Mouse (Mus musculus): ENCODE results near the gene Aldh8a1. TPM values are rescaled to one million over a fixed set of nuclear protein-coding genes. Genes with fewer than 3 reads are reported as not detected.

Gene Aldh8a1
- polyA plus RNA-seq, 1 experiment from 2014 or later, result not detected

DNA sequence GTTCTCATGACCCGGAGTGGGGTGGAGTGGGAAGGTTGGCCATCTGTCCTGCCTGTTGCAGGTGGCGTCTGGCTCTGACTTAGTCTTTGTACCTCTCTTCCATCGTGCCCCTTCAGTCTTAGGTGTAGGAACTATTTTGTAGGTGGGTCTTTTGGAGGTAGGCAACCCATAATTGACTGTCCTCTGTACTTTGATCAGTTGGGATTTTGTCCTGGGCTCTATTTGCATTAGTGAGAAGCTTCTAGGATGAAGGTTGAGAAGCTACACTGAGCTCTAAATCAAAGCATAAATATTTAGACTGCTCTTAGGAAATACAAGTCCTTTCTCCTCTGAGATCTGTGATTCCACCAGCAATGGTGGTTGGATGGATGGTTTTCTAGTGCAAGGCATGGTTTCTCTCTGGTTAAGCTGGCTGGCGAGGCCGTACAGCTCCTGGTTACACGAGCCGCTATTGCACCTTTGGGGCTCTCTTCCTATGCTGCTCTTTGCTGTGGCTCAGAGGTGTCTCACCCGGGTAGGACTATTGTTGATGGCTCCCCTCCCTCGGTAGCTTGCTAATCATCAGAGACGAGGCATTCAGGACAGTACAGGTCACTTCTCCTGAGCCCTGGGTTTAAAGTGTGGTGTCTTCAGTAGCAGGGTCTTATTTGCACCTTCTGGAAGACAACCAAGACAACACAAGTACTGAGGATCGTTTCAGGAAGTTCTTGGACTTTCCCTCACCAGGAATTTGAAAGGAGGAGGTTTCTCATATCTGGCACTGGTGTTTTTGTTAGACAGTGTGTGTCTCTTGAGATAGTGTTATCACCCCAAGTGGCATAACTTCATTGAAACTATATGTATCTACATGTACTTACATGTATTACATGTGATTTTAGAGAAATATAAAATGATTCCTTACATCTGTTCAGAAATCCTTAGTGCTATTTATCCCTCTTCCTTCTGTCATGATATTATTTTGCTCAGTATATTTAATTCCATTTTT, 26.3 kb upstream of the Aldh8a1 start:
- Histone ChIP-seq H3K9me3 (replicated peaks) (no peaks in the 10 kb centered on the region), H3K4me3 (replicated peaks) (no peak overlapping the region), H3K36me3 (peaks cover 44% of the 10 kb centered on the region), H3K4me1 (no peaks in the 10 kb centered on the region), H3K27me3 (no peaks in the 10 kb centered on the region), H3K9ac (no peak overlapping the region), H3K27ac (replicated peaks) (no peak overlapping the region), H3K4me2 (replicated peaks) (no peak overlapping the region)
- no peak for ATAC-seq (ENCODE audit: insufficient number of reproducible peaks, low FRiP score, low TSS enrichment, low read depth)
- WGBS, result 89% methylated on average over 11 of the region's 11 CpGs

GRCm38 (mm10) chr10:21351766-21352165, 25.3 kb upstream of the Aldh8a1 start:
- WGBS, result 84% methylated on average over 12 of the region's 12 CpGs
- no peak for ATAC-seq (ENCODE audit: insufficient number of reproducible peaks, low FRiP score, low TSS enrichment, low read depth)
- Histone ChIP-seq H3K27ac (replicated peaks) (no peak overlapping the region), H3K36me3 (peaks cover 52% of the 10 kb centered on the region), H3K27me3 (no peaks in the 10 kb centered on the region), H3K4me2 (replicated peaks) (no peak overlapping the region), H3K9me3 (replicated peaks) (no peaks in the 10 kb centered on the region), H3K4me3 (replicated peaks) (no peak overlapping the region), H3K9ac (no peak overlapping the region), H3K4me1 (no peaks in the 10 kb centered on the region)

DNA sequence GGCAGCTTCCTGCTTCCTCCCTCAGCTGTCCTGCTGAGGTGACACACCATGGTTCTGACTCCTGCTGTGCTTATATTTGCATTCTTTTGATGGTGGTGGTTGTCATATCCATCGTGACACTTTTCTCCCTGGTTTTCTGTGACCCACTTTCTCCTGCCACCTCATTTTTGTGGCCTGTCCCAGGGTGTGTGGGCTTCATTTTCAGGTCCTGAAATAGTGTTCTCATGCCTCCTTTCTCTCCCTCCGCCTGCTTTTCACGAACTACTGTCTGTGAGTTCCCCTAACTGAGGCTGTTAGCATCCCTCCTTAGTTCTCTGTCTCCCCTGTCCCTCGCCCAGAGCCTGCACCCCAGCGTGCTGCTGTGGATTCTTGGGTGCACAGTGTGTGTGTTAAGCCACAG, 23.2 kb upstream of the Aldh8a1 start:
- H3K27ac ChIP-seq (replicated peaks), result no peak overlapping the region
- no peaks in the 10 kb centered on the region for H3K4me1 ChIP-seq
- no peak for ATAC-seq (ENCODE audit: insufficient number of reproducible peaks, low FRiP score, low TSS enrichment, low read depth)
- no peak overlapping the region for H3K4me3 ChIP-seq (replicated peaks)
- H3K9ac ChIP-seq, result no peak overlapping the region
- no peaks in the 10 kb centered on the region for H3K9me3 ChIP-seq (replicated peaks)
- H3K27me3 ChIP-seq, result no peaks in the 10 kb centered on the region
- peaks cover 56% of the 10 kb centered on the region for H3K36me3 ChIP-seq
- H3K4me2 ChIP-seq (replicated peaks), result no peak overlapping the region
- 75% methylated on average over 5 of the region's 5 CpGs for WGBS

DNA sequence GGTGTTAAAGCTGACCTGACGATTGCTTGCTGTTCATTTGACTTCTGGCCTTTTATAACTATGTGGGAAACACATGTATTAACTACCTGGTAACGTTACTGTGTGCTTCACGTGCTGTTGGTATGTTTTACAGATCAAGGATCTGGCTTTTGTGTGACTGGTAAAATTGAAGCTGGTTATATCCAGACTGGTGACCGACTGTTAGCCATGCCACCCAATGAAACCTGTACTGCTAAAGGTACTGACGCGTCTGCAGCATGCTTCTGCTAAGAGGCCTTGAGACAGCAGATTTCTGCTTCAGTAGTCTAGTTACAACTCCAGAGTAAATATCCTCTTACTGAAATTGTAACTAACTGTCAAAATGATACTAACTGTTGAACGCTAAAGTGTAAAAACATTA, 22.6 kb upstream of the Aldh8a1 start:
- ATAC-seq (ENCODE audit: insufficient number of reproducible peaks, low FRiP score, low TSS enrichment, low read depth), result no peak
- no peak overlapping the region for H3K27ac ChIP-seq (replicated peaks)
- no peak overlapping the region for H3K4me3 ChIP-seq (replicated peaks)
- H3K9ac ChIP-seq, result no peak overlapping the region
- 92% methylated on average over 7 of the region's 7 CpGs for WGBS
- no peaks in the 10 kb centered on the region for H3K9me3 ChIP-seq (replicated peaks)
- no peaks in the 10 kb centered on the region for H3K27me3 ChIP-seq
- H3K4me2 ChIP-seq (replicated peaks), result no peak overlapping the region
- peaks cover 59% of the 10 kb centered on the region for H3K36me3 ChIP-seq
- no peaks in the 10 kb centered on the region for H3K4me1 ChIP-seq

DNA sequence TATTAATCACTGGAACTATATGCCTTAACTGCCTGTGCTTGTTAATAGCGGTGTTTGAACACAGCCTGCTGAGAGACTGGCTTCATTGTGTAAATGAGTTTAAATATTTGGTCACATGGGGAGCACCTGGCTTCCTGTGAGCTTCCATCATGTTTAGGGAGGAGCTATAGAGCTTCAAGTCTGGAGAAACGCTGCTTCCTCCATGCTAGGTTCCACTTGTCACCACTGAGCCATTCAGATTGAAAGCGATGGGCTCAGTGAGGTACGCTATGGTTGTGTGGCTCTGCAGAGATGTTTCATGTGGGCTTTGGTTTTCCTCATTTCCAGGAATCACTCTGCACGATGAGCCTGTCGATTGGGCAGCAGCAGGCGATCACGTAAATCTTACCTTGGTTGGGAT, 19.1 kb upstream of the Aldh8a1 start:
- no peak overlapping the region for H3K4me2 ChIP-seq (replicated peaks)
- no peak for ATAC-seq (ENCODE audit: insufficient number of reproducible peaks, low FRiP score, low TSS enrichment, low read depth)
- no peaks in the 10 kb centered on the region for H3K9me3 ChIP-seq (replicated peaks)
- WGBS, result 92% methylated on average over 8 of the region's 8 CpGs
- peaks cover 52% of the 10 kb centered on the region for H3K36me3 ChIP-seq
- H3K9ac ChIP-seq, result no peak overlapping the region
- no peaks in the 10 kb centered on the region for H3K4me1 ChIP-seq
- H3K4me3 ChIP-seq (replicated peaks), result no peak overlapping the region
- H3K27ac ChIP-seq (replicated peaks), result no peak overlapping the region
- no peaks in the 10 kb centered on the region for H3K27me3 ChIP-seq

- Histone ChIP-seq H3K4me2 (replicated peaks) (no peak overlapping the region), H3K4me1 (no peaks in the 10 kb centered on the region), H3K27ac (replicated peaks) (no peak overlapping the region), H3K27me3 (no peaks in the 10 kb centered on the region), H3K36me3 (peaks cover 41% of the 10 kb centered on the region; the same call in 1 of the 2 replicates), H3K9me3 (replicated peaks) (no peaks in the 10 kb centered on the region), H3K4me3 (replicated peaks) (no peak overlapping the region), H3K9ac (no peak overlapping the region)
- WGBS, result 91% methylated on average over 4 of the region's 4 CpGs
- no peak for ATAC-seq (ENCODE audit: insufficient number of reproducible peaks, low FRiP score, low TSS enrichment, low read depth)
Measured at GRCm38 (mm10) chr10:21359086-21359485, 18.0 kb upstream of the Aldh8a1 start.

DNA sequence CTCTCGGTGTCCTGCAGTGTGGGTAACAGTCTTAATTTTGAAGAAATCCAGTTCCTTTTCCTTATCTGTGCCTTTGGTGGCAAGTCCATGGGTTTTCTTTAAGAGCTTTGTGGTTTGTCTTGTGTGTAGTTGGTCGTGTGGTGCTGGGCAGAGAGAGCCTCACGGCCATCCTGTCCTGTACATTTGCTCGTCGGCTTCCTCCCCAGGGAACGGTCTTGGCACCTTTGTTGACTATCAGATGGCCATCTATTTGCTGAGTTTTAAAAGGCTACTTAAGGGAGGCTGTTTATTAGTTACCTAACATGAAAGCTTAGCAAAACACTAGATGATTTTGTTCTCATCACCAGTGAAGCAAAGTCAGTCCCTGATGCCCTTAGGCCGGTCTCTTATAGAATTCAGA, 15.2 kb upstream of the Aldh8a1 start:
- Histone ChIP-seq H3K27ac (replicated peaks) (no peak overlapping the region), H3K9me3 (replicated peaks) (no peaks in the 10 kb centered on the region), H3K4me2 (replicated peaks) (no peak overlapping the region), H3K27me3 (no peaks in the 10 kb centered on the region), H3K4me1 (no peaks in the 10 kb centered on the region), H3K9ac (no peak overlapping the region), H3K4me3 (replicated peaks) (no peak overlapping the region), H3K36me3 (peaks cover 43% of the 10 kb centered on the region; the same call in 1 of the 2 replicates)
- 74% methylated on average over 7 of the region's 7 CpGs for WGBS
- ATAC-seq (ENCODE audit: insufficient number of reproducible peaks, low FRiP score, low TSS enrichment, low read depth), result no peak

- Histone ChIP-seq H3K27ac (replicated peaks) (no peak overlapping the region), H3K9ac (no peak overlapping the region), H3K4me2 (replicated peaks) (no peak overlapping the region), H3K36me3 (peaks cover 43% of the 10 kb centered on the region; the same call in 1 of the 2 replicates), H3K27me3 (no peaks in the 10 kb centered on the region), H3K4me3 (replicated peaks) (no peak overlapping the region), H3K4me1 (no peaks in the 10 kb centered on the region), H3K9me3 (replicated peaks) (no peaks in the 10 kb centered on the region)
- no peak for ATAC-seq (ENCODE audit: insufficient number of reproducible peaks, low FRiP score, low TSS enrichment, low read depth)
- WGBS, result 78% methylated on average over 4 of the region's 4 CpGs
Measured at GRCm38 (mm10) chr10:21363297-21363696, 13.8 kb upstream of the Aldh8a1 start.

DNA sequence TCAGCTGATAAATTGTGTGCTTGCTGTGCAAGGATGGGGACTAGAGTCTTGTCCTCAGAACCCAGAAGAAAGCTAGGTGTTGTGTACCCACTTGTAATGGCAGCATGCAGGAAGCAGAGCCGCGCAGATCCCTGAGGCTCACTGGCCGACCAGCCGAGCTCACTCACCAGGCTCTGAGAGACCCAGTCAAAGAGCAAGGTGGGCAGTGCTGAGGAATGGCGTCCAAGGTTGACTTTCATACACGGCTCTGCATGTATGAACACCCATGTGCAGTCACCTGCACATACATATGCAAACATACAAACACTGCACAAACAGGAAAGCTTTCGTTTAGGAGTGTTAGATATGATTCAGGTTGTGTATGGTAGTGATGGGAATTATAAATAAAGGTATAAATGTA, 12.1 kb upstream of the Aldh8a1 start:
- no peak overlapping the region for H3K4me2 ChIP-seq (replicated peaks)
- H3K9ac ChIP-seq, result no peak overlapping the region
- no peaks in the 10 kb centered on the region for H3K4me1 ChIP-seq
- peaks cover 48% of the 10 kb centered on the region; the same call in 1 of the 2 replicates for H3K36me3 ChIP-seq
- H3K9me3 ChIP-seq (replicated peaks), result no peaks in the 10 kb centered on the region
- ATAC-seq (ENCODE audit: insufficient number of reproducible peaks, low FRiP score, low TSS enrichment, low read depth), result no peak
- H3K27ac ChIP-seq (replicated peaks), result no peak overlapping the region
- H3K27me3 ChIP-seq, result no peaks in the 10 kb centered on the region
- no peak overlapping the region for H3K4me3 ChIP-seq (replicated peaks)
- WGBS, result 94% methylated on average over 7 of the region's 7 CpGs

DNA sequence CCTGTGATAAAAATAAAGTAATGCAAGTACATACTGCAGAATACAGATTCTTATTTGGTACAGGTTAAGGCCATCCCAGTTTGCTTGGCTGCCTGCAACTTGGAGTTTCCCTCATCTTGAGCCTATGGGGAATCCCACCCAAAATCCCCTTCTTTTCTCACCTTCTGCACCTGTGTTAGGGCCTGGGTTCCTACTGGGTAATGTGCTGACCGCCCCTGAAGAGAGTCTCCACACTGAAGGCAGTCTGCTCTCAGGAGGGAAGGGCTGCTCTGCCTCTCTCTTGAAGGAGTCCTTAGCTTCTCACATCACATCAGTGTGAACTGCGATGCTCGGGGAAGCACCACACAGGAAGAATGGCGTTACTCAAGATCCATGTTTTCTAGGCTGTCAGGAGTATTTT, 11.2 kb upstream of the Aldh8a1 start:
- H3K4me2 ChIP-seq (replicated peaks), result no peak overlapping the region
- no peak overlapping the region for H3K4me3 ChIP-seq (replicated peaks)
- no peak overlapping the region for H3K27ac ChIP-seq (replicated peaks)
- WGBS, result 81% methylated on average over 4 of the region's 4 CpGs
- peaks cover 51% of the 10 kb centered on the region; the same call in 1 of the 2 replicates for H3K36me3 ChIP-seq
- H3K9me3 ChIP-seq (replicated peaks), result no peaks in the 10 kb centered on the region
- H3K4me1 ChIP-seq, result no peaks in the 10 kb centered on the region
- no peaks in the 10 kb centered on the region for H3K27me3 ChIP-seq
- ATAC-seq (ENCODE audit: insufficient number of reproducible peaks, low FRiP score, low TSS enrichment, low read depth), result no peak
- H3K9ac ChIP-seq, result no peak overlapping the region

DNA sequence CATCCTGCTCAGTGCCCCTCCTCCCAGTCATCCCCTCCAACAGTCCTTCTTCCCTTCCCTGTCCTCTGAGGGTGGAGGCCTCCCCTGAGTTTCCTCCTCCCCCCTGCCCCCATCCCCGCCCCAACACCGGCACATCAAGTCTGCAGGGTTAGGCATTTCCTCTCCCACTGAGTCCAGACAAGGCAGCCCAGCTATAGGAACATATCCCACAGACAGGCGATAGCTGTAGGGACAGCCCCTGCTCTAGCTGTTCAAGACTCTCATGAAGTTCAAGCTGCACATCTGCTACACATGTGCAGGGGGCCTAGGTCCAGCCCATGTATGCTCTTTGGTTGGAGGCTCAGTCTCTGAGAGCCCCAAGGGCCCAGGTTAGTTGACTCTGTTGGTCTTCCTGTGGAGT, 10.6 kb upstream of the Aldh8a1 start:
- ATAC-seq (ENCODE audit: insufficient number of reproducible peaks, low FRiP score, low TSS enrichment, low read depth), result no peak
- 51% methylated on average over 3 of the region's 3 CpGs for WGBS
- Histone ChIP-seq H3K4me3 (replicated peaks) (no peak overlapping the region), H3K36me3 (peaks cover 46% of the 10 kb centered on the region; the same call in 1 of the 2 replicates), H3K27ac (replicated peaks) (no peak overlapping the region), H3K4me2 (replicated peaks) (no peak overlapping the region), H3K9me3 (replicated peaks) (no peaks in the 10 kb centered on the region), H3K9ac (no peak overlapping the region), H3K27me3 (no peaks in the 10 kb centered on the region), H3K4me1 (no peaks in the 10 kb centered on the region)

GRCm38 (mm10) chr10:21367481-21367880, 9.6 kb upstream of the Aldh8a1 start:
- Histone ChIP-seq H3K4me2 (replicated peaks) (no peak overlapping the region), H3K27ac (replicated peaks) (no peak overlapping the region), H3K36me3 (peaks cover 46% of the 10 kb centered on the region; the same call in 1 of the 2 replicates), H3K9ac (no peak overlapping the region), H3K9me3 (replicated peaks) (no peaks in the 10 kb centered on the region), H3K4me1 (no peaks in the 10 kb centered on the region), H3K4me3 (replicated peaks) (no peak overlapping the region), H3K27me3 (no peaks in the 10 kb centered on the region)
- 91% methylated on average over 9 of the region's 9 CpGs for WGBS
- ATAC-seq (ENCODE audit: insufficient number of reproducible peaks, low FRiP score, low TSS enrichment, low read depth), result no peak
